Mouse (Mus musculus) CH12.LX (cell line): ENCODE measurements around the gene Troap. TPM values are rescaled to one million over a fixed set of nuclear protein-coding genes. Genes with fewer than 3 reads are reported as not detected.

Experiments used
- DNase-seq: peaks from one replicate; pipeline ENCODE4 v3.0.0-alpha.2; 2013; ENCODE audit errors: extremely low read depth
- H3K27ac ChIP-seq: 2 replicates; pipeline ENCODE4 v1.5.1; 2012; ENCODE audit warnings: low read depth, mild to moderate bottlenecking, control low read depth, moderate library complexity; ENCODE audit not compliant: insufficient read depth
- H3K27me3 ChIP-seq: replicated peaks from 2 replicates; pipeline ENCODE3; 2012; ENCODE audit warnings: inconsistent platforms
- H3K36me3 ChIP-seq, 2 experiments: replicated peaks in 1 of 2; 2 replicates each; pipeline versions ENCODE3 to v1.6.1; 2012; ENCODE audit warnings: inconsistent platforms in 1 of 2, low read length in 1 of 2, mild to moderate bottlenecking in 1 of 2, mixed read lengths in 1 of 2, moderate library complexity in 1 of 2; ENCODE audit not compliant: control insufficient read depth in 1 of 2, insufficient read depth in 1 of 2
- H3K4me1 ChIP-seq, 2 experiments: 2 replicates each; pipeline ENCODE4 v1.6.1; 2012; ENCODE audit warnings: inconsistent platforms in 1 of 2, moderate library complexity in 1 of 2; ENCODE audit not compliant: insufficient read depth in 2 of 2, control insufficient read depth in 1 of 2
- H3K4me2 ChIP-seq: 2 replicates; pipeline ENCODE4 v1.6.1; 2012; ENCODE audit warnings: low read depth, mild to moderate bottlenecking, control low read depth; ENCODE audit not compliant: poor library complexity, insufficient read depth, severe bottlenecking
- H3K4me3 ChIP-seq, 3 experiments: fragments of 150-350 bp in 1 of 3; sonication (generic) in 1 of 3; replicated peaks in 1 of 3; 2 replicates each; pipeline versions ENCODE3 to v1.5.1; 2011 to 2012; ENCODE audit warnings: low read depth in 2 of 3, low read length in 2 of 3, mild to moderate bottlenecking in 2 of 3, moderate library complexity in 2 of 3, control low read depth in 1 of 3, improper control_type of control experiment in 1 of 3, inconsistent platforms in 1 of 3, mixed read lengths in 1 of 3; ENCODE audit not compliant: poor library complexity in 1 of 3
- H3K79me2 ChIP-seq: replicated peaks from 2 replicates; pipeline ENCODE4 v1.6.1; 2012; ENCODE audit warnings: mild to moderate bottlenecking, moderate library complexity; ENCODE audit not compliant: control insufficient read depth, poor library complexity, insufficient read depth, severe bottlenecking; ENCODE audit errors: extremely low read depth
- H3K9ac ChIP-seq: 2 replicates; pipeline ENCODE4 v1.6.1; 2012; ENCODE audit warnings: low read depth, mild to moderate bottlenecking, control low read depth, moderate library complexity; ENCODE audit not compliant: insufficient read depth
- H3K9me3 ChIP-seq: replicated peaks from 2 replicates; pipeline ENCODE3; 2012; ENCODE audit warnings: low read length, inconsistent platforms, mixed read lengths
- CTCF ChIP-seq, 2 experiments: IDR thresholded peaks in 1 of 2; conservative IDR thresholded peaks in 1 of 2; 2 replicates each; pipeline ENCODE4 v1.5.1; 2011 to 2012; ENCODE audit warnings: low read depth in 2 of 2, low read length in 2 of 2, improper control_type of control experiment in 1 of 2, inconsistent platforms in 1 of 2, mild to moderate bottlenecking in 1 of 2, moderate library complexity in 1 of 2
- ELF1 ChIP-seq: IDR thresholded peaks from 2 replicates; pipeline ENCODE4 v1.6.1; 2014; ENCODE audit warnings: low read depth, mild to moderate bottlenecking, inconsistent platforms, low read length, improper control_type of control experiment
- EP300 ChIP-seq: IDR thresholded peaks from 2 replicates; pipeline ENCODE4 v1.6.1; 2011; ENCODE audit warnings: low read length, improper control_type of control experiment
- ETS1 ChIP-seq: conservative IDR thresholded peaks from 2 replicates; pipeline ENCODE4 v1.6.1; 2012; ENCODE audit warnings: low read depth, mild to moderate bottlenecking, inconsistent platforms, low read length, improper control_type of control experiment, moderate library complexity
- GABPA ChIP-seq: IDR thresholded peaks from 2 replicates; pipeline ENCODE4 v1.6.1; 2012; ENCODE audit warnings: low read depth, low read length, improper control_type of control experiment, inconsistent platforms; ENCODE audit not compliant: insufficient replicate concordance
- HCFC1 ChIP-seq: IDR thresholded peaks from 2 replicates; pipeline ENCODE4 v1.6.1; 2012; ENCODE audit warnings: low read depth, mild to moderate bottlenecking, inconsistent platforms, low read length, improper control_type of control experiment
- JUN ChIP-seq: IDR thresholded peaks from 2 replicates; pipeline ENCODE4 v1.6.1; 2011; ENCODE audit warnings: low read depth, mild to moderate bottlenecking, low read length, improper control_type of control experiment, moderate library complexity; ENCODE audit not compliant: insufficient read depth
- KAT2A ChIP-seq: IDR thresholded peaks from 2 replicates; pipeline ENCODE4 v1.6.1; 2012; ENCODE audit warnings: low read length, improper control_type of control experiment, inconsistent platforms; ENCODE audit not compliant: insufficient replicate concordance
- MAX ChIP-seq: IDR thresholded peaks from 2 replicates; pipeline ENCODE4 v1.6.1; 2011; ENCODE audit warnings: low read length, improper control_type of control experiment
- MXI1 ChIP-seq: IDR thresholded peaks from 2 replicates; pipeline ENCODE4 v1.6.1; 2011; ENCODE audit warnings: mild to moderate bottlenecking, low read depth, low read length, improper control_type of control experiment
- MYC ChIP-seq: IDR thresholded peaks from 2 replicates; pipeline ENCODE4 v1.6.1; 2011; ENCODE audit warnings: low read depth, mild to moderate bottlenecking, improper control_type of control experiment, low read length
- NELFE ChIP-seq: IDR thresholded peaks from 2 replicates; pipeline ENCODE4 v1.6.1; 2011; ENCODE audit warnings: low read depth, low read length, improper control_type of control experiment
- POLR2AphosphoS2 ChIP-seq: IDR thresholded peaks from 2 replicates; pipeline ENCODE4 v1.6.1; 2011; ENCODE audit warnings: low read depth, low read length, improper control_type of control experiment
- RAD21 ChIP-seq: IDR thresholded peaks from 2 replicates; pipeline ENCODE4 v1.6.1; 2011; ENCODE audit warnings: low read depth, mild to moderate bottlenecking, low read length, improper control_type of control experiment, moderate library complexity
- RCOR1 ChIP-seq: conservative IDR thresholded peaks from 2 replicates; pipeline ENCODE4 v1.6.1; 2012; ENCODE audit warnings: low read depth, mild to moderate bottlenecking, inconsistent platforms, low read length, improper control_type of control experiment
- SIN3A ChIP-seq: IDR thresholded peaks from 2 replicates; pipeline ENCODE4 v1.6.1; 2012; ENCODE audit warnings: low read length, improper control_type of control experiment, inconsistent platforms
- SMC3 ChIP-seq: IDR thresholded peaks from 2 replicates; pipeline ENCODE4 v1.6.1; 2011; ENCODE audit warnings: low read depth, low read length, improper control_type of control experiment
- UBTF ChIP-seq: IDR thresholded peaks from 2 replicates; pipeline ENCODE4 v1.6.1; 2012; ENCODE audit warnings: low read depth, mild to moderate bottlenecking, inconsistent platforms, low read length, improper control_type of control experiment, moderate library complexity
- USF2 ChIP-seq: conservative IDR thresholded peaks from 2 replicates; pipeline ENCODE4 v1.6.1; 2011; ENCODE audit warnings: low read depth, low read length, improper control_type of control experiment
- ZC3H11A ChIP-seq: IDR thresholded peaks from 2 replicates; pipeline ENCODE4 v1.6.1; 2012; ENCODE audit warnings: low read depth, mild to moderate bottlenecking, inconsistent platforms, low read length, improper control_type of control experiment
- ZKSCAN1 ChIP-seq: IDR thresholded peaks from 2 replicates; pipeline ENCODE4 v1.6.1; 2012; ENCODE audit warnings: low read depth, inconsistent platforms, low read length, improper control_type of control experiment, borderline replicate concordance
- ZMIZ1 ChIP-seq: IDR thresholded peaks from 2 replicates; pipeline ENCODE4 v1.6.1; 2012; ENCODE audit warnings: low read depth, mild to moderate bottlenecking, inconsistent platforms, low read length, improper control_type of control experiment
- dilution Hi-C: fragments of 300-500 bp; cut with MboI; formaldehyde crosslinking; loops from 2 replicates; pipeline ENCODE4 v1.14.3; 2020; ENCODE audit warnings: low sequenced_read_pairs; ENCODE audit not compliant: extremely low pct_unique_long_range_greater_than_20kb, extremely low pct_ligation_motif_present
- in situ Hi-C: fragments of 300-500 bp; cut with MboI; formaldehyde crosslinking; loops from 3 replicates; pipeline ENCODE4 v1.14.3; 2019; ENCODE audit warnings: low sequenced_read_pairs, low pct_ligation_motif_present, low pct_unique_long_range_greater_than_20kb, mixed read lengths
- polyA plus RNA-seq: library from polyadenylated mRNA; unstranded; fragments of >175 nt; gene quantifications from 2 replicates; pipeline ENCODE4 v1.2.1, GENCODE M21; 2012; ENCODE audit warnings: low read depth; ENCODE audit not compliant: insufficient read length
- total RNA-seq, 2 experiments: library from RNA; depleted of rRNA; stranded (reverse); fragments of 300-350 nt in 1 of 2; fragments of >200 nt in 1 of 2; gene quantifications; 2 replicates each; pipeline ENCODE4 v1.2.3; 2012 to 2014

The Troap gene
- total and polyA plus RNA-seq, 3 experiments, result 17.8 to 74.2 (median 19.2) TPM

DNA sequence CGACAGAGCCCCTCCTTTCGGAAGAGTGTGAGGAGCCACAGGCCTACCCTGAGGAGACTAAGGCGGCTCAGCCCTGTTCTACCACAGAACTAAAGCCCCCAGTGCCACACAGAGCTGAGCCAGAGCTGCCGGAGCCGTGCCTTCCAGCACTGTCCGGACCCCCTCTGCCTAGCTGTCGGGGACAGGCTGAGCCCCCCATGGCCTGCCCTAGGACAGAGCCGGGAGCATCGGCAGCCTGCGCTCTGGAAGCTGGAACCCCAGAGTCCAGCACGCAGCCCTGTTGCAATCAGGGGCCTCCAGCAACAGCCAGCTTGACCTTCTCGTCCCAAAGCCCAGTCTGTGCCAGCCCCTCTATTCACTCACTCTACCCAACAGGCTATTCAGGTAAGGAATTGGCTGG lies 7.9 kb downstream of the Troap start:
- Histone ChIP-seq H3K9me3 (peaks cover 2% of the 10 kb centered on the region), H3K27me3 (no peaks in the 10 kb centered on the region), H3K4me2 (no peak overlapping the region)
- TF ChIP-seq ELF1, result no peak
- no peak for TF ChIP-seq POLR2AphosphoS2
- TF ChIP-seq RAD21, result no peak
- no peak for TF ChIP-seq JUN
- TF ChIP-seq USF2, result no peak
- TF ChIP-seq SIN3A, result no peak
- no peak for TF ChIP-seq MYC
- TF ChIP-seq, all 38 proteins: peak for 0
- peaks cover under 1% of the 10 kb centered on the region for H3K79me2 ChIP-seq
- no peak overlapping the region for H3K27ac ChIP-seq
- peaks cover 48 to 80% of the 10 kb centered on the region in 2 experiments for H3K36me3 ChIP-seq
- dilution Hi-C loops (no loop called here), in situ Hi-C loops (no loop called here)
- H3K4me3 ChIP-seq, result no peak overlapping the region
- H3K4me1 ChIP-seq, result peaks cover 4 to 19% of the 10 kb centered on the region in 2 experiments; a peak in 3 of 4 replicates
- H3K9ac ChIP-seq, result no peak overlapping the region
- DNase-seq, result no peak

DNA sequence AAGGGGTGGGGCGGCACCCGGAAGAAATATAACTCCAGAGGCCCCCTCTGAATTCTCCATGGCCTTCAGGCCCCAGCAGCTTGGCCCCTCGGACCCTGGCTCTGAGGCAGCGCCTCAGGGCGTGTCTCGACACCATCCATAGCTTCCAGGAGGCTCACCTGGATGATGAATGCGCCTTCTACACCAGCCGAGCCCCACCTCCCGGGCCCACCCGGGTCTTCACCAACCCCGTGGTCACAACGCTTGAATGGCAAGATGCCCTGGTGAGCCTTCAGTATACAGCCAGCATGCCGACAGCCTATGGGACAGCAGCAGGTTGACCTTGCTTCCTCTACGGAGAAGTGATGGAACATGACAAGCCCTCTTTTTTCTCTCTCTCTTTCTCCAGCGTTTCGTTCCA lies 8.5 kb downstream of the Troap start:
- TF ChIP-seq UBTF (no peak), ETS1 (no peak), SIN3A (no peak), ZC3H11A (no peak), ZMIZ1 (no peak), NELFE (no peak), EP300 (no peak), USF2 (no peak)
- peaks cover 43 to 80% of the 10 kb centered on the region in 2 experiments for H3K36me3 ChIP-seq
- no peak overlapping the region for H3K9ac ChIP-seq
- H3K9me3 ChIP-seq, result peaks cover 6% of the 10 kb centered on the region
- H3K27ac ChIP-seq, result no peak overlapping the region
- no peaks in the 10 kb centered on the region for H3K27me3 ChIP-seq
- in situ Hi-C loops, result no loop called here
- H3K4me2 ChIP-seq, result no peak overlapping the region
- H3K4me3 ChIP-seq, result no peak overlapping the region
- DNase-seq, result no peak
- dilution Hi-C loops, result no loop called here
- H3K79me2 ChIP-seq, result no peaks in the 10 kb centered on the region
- H3K4me1 ChIP-seq, result peaks cover 4 to 14% of the 10 kb centered on the region in 2 experiments; a peak in 3 of 4 replicates

DNA sequence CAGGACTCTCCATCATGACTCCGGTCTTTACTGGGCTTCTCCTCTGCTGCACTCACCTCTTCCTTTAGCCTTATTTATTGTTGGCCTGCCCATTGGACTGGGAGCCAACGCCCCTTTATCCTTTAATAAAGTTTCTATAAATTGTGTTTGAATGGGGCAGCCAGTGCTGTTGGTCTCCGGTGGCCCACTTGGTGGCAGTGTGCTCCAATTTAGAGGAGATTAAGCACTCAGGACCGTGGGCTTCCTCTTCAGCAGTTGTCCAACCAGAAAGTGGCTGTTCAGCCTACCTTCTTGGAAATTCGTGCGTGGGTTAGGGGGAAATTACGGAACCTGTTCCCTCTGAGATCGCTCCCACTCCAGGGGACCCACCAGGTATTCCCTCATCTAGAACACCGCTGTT lies 8.9 kb downstream of the Troap start:
- no peak for DNase-seq
- Histone ChIP-seq H3K4me3 (no peak overlapping the region), H3K27ac (no peak overlapping the region), H3K4me2 (no peak overlapping the region), H3K27me3 (no peaks in the 10 kb centered on the region), H3K4me1 (peaks cover 0 to 10% of the 10 kb centered on the region in 2 experiments; a peak in 3 of 4 replicates), H3K79me2 (no peaks in the 10 kb centered on the region)
- dilution Hi-C loops, result no loop called here
- TF ChIP-seq NELFE (no peak), MXI1 (no peak), KAT2A (no peak), RCOR1 (no peak), SMC3 (peak; percentile 55), UBTF (no peak), MAX (no peak), EP300 (no peak), ZKSCAN1 (no peak), CTCF (conservative IDR thresholded peaks at IDR 0.05 in 1 of 2, IDR thresholded peaks at IDR 0.05 in 1 of 2; ENCODE audit: low read depth in 2 of 2, low read length in 2 of 2) (peak in 1 of 2 experiments; percentile 73; a peak in 2 of 4 replicates), GABPA (no peak), USF2 (no peak), HCFC1 (no peak), RAD21 (peak; percentile 65)
- TF ChIP-seq, all 38 proteins: peak for 3
- Histone ChIP-seq H3K36me3 (peaks cover 39 to 76% of the 10 kb centered on the region in 2 experiments), H3K9me3 (peaks cover 11% of the 10 kb centered on the region), H3K9ac (no peak overlapping the region)
- in situ Hi-C loops, result no loop called here
